Mouse (Mus musculus) heart, adult 2 months (tissue): ENCODE measurements around the gene Rab3gap2.

ENCODE experiments used
- CTCF ChIP-seq: fragments of 200-600 bp; IDR thresholded peaks from 2 replicates; pipeline ENCODE4 v1.8.1; 2022; ENCODE audit warnings: antibody characterized with exemption, mild to moderate bottlenecking, moderate library complexity
- POLR2A ChIP-seq: fragments of 200-500 bp; IDR thresholded peaks from 2 replicates; pipeline ENCODE4 v1.6.1; 2011; ENCODE audit warnings: mild to moderate bottlenecking, low read depth, low read length, control low read depth; ENCODE audit not compliant: insufficient read depth

DNA sequence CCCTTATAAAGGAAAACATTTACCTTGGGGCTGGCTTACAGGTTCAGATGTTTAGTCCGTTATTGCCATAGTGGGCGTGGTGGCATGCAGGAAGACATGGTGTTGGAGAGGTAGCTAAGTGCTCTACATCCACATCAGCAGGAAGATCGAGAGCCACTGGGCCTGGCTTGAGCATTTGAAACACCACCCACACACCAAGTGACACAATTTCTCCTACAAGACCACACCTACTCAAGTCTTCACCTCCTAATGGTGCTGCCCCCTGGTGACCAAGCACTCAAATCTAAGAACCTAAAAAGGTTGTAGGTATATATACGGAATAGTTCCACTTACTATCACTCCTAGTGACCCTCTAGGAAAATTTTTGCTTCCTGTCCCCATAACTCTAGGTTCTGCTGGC, 32.6 kb downstream of the Rab3gap2 start:
- no peak for TF ChIP-seq POLR2A
- peak; percentile 31; the same call in 1 of the 2 replicates for TF ChIP-seq CTCF
